Mouse (Mus musculus) inflammation-experienced regulatory T-cells, adult 6 months (primary cell): ENCODE measurements around the gene Tmem88b. TPM values are rescaled to one million over a fixed set of nuclear protein-coding genes. Genes with fewer than 3 reads are reported as not detected.

Experiments used
- ATAC-seq: one replicate; pipeline ENCODE4 v1.8.0; 2017
- polyA plus RNA-seq, 3 experiments: library from polyadenylated mRNA; unstranded; fragments of 100-300 nt; shearing (Covaris generic); gene quantifications; one replicate each; pipeline ENCODE4 v1.2.1; 2017

The Tmem88b gene
- polyA plus RNA-seq, 3 experiments from 2014 or later: not detected

DNA sequence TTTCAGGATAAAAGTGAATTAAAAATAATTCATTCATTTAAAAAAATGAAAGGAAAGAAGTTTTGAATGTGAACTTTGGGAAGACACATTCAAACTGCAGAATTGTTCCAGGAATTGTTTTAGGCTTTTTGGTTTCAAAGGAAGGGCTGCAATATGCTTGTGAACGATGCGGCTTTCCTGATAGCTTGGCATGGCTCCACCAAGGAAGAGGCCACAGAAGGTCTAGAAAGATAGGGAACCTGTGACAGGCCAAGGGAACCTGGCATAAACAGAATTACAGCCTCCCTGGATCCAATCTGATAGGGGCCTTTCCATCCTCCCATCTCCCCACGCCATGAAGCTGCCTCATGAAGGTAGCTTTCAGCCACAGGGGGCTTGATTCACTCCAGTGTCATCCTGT, 2.6 kb upstream of the Tmem88b start:
- no peak for ATAC-seq

DNA sequence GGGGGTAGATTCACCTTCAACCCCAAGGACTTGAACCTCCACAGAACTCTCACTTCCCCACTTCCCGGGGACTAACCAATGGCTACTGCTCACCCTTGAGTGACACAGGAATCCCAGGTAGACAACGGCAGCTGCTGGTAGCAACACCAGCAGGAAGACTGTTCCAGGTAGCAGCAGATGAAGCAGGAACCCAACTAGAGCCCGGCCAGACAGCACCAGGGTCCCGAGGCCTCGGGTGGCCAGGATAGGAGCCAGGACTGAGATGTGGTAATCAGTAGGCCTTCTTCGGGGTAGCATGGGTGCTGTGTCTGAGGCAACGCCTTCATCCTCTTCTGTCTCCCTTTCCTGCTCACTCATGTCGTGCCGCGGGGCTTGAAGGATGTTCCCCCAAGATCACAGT, 428 bp downstream of the Tmem88b start:
- no peak for ATAC-seq

DNA sequence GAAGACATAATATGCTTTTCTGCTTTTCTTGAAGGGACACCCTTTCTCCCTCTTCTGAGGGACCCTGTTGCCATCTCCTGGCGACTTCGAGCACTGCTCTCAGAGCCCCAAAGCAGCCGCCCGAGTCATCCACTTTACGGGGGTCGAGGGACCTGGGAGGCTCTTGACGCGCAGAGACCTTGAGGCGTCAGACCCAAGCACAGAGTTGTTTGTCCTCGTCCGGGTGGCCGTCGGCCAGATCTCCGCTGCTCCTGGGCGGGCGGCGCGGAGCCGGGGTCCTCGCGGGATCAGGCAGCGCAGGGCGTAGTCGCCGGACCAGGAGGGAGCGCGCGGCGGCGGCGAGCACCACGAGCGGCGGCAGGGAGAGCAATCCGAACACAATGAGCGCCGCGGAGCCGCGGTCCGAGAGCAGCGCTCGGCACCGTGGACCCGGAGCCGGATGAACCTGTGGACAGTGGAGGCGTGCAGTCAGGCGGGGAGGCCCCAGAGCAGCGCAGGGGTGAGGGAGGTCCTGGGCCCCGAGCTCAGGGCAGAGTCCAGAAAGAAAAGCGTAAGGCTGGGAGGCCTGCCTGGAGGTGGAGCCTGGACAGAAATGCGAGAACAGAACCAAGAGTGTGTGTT, 1.5 kb downstream of the Tmem88b start:
- ATAC-seq: peak; percentile 56

DNA sequence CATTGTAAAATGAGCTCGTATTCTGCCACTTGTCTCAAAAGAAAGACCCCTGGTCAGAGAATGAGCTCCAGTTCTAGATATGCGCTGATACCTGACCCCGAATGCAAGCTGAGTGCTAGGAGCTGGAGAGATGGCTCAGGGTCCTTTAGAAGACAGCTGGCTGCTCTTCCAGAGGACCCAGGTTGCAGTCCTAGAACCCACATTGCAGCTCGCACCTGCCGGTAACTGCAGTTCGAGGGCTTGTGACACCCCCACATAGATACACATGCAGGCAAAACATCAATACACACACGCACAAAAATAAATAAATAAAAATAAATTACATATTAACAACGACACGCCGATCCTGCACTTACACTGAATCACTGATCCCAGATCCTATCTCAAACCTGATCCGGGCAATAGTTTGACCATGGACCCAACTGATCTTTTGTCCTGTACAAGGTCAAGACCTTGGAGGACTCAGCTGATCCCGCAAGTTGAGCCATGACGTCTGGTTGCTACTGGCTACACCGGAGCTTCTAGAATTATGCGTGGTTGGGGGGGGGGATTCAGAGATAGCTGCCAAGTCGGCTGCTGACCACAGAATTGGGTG, 2.1 kb downstream of the Tmem88b start:
- ATAC-seq: no peak

DNA sequence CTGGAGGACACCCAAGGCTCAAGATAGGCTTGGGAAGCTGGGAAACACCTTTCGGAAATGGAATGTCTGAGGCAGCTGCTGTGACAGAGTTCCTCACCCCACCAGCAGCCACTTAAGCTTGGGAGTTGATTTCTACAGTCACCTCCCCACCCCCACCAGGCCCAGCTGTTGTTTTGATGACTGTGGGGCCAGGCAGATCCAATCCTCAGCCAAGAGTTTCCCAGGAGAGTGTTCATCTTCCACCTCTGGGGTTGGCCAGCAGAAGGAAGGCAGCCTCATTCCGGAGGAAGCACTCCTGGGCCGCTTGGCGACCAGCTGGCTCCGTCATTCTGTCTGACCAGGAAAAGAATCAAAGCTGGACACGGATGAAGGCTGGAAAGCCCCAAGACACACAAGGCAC, 4.8 kb downstream of the Tmem88b start:
- ATAC-seq: no peak

DNA sequence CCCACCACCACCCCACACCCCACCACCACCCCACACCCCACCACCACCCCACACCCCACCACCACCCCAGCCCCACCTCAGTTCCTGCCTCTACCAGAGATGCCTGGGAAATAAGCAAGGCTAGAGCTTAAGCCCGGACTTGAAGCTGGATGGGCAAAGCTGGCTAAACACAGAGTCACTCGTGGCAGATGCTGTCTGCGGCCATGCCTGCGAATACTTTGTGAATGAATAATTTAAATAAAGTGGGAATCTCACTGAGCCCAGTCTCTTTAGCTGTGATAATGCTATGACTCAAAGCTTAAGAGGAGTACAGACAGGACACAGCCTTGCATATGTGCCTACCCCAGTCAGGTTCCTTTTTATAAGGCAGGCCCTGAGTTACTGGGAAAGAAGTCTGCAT, 6.2 kb downstream of the Tmem88b start:
- no peak for ATAC-seq

DNA sequence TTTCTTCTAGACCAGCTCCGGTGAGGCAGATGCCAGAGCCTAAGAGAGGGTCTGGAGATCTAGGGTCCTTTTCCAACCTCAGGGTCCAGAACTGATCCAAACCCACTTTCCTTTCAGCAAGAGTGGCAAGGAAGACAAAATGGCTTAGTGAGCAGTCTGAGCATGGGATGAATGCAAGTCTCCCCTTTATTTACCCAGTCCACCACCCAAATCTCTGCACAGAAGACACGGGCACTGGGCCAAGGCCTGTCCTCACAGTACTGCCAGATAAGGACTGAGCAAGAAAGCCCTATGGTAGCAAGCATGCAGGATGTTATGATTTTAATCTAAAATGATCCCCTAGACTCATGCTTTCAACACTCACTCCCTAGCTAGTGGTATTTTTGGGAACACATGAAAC, 7.9 kb downstream of the Tmem88b start:
- ATAC-seq: no peak

DNA sequence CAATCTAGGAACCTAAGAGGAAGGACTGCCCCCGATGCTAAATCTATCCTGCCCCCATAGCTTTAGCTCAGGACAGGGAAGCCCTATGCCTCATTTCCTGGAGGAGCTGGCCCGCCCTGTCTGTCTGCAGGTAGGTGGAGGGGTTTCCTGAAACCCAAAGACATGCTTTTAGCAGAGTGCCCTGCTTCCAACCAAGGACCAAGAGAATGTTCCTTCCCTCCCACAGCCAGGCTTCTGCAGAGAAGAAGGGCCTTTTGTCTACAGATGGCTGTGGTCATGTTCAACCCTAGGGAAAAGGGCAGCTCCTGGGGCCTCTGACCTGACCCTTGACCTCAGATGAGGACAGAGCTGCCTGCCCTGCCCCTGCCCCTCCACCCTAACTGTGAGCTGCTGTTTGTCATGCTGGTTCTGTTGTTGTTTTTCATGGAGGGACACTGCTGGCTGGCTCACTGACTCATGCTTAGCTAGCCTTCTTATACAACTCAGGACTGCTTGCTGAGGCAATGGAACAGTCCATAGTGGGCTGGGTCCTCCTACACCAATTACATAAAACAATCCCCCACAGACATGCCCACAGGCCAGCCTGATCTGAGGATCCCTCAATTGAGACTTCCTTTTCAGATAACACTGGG, 8.9 kb downstream of the Tmem88b start:
- no peak for ATAC-seq

DNA sequence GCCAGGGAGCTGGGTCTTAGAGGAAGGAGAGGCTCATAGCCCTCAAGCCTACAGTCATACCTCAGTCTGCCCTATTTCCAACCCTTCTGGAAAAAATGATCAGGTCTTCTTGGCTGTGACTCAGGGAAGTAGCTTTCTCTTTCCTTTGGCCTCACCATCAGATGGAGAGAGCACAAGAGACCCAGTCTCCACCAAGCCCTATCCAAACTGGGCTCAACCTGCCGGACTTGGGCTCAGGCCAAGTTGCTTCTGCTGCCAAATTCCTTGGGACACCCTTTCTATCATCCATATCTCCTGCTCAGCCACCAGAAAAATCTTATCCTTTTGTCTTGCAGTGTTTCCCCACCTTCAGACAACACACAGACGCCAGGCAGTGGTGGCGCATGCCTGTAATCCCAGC, 9.8 kb downstream of the Tmem88b start:
- ATAC-seq: no peak

DNA sequence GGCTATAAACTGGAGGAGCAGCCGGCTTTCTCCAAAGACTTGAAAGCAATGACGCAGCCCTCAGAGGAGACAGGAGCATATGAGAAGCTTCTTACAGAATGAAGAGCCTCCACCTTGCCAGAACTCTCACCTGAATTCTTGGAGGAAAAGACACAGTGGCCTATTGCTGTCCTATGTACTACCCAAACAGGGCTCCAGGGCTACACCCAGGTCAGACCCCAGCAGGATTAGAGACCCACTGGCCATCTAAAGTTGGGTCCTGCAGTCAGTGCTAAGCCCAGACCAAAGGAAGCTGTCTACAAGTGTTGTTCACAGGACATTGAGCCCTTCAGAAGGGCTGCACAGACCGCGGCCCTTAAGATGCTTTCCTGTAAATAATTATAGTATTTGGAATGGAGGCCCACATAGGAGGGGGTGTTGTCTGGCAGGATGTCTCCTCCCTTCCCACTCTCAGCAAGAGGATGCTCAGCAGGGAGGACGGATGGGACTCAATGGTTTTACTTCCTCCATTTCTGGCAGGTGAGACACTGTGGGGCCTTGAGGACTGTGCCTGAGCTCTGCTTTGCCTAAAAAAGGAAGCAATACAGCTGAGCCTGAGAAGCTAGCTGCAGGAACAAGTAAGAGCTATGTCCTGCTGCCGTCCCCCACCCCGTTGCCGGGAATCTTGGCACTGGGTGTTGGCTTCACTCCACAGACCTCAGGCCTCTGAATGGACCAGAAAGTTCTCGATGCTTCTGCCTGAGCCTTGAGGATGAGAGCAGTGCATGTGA, 10.5 kb downstream of the Tmem88b start:
- ATAC-seq: no peak

DNA sequence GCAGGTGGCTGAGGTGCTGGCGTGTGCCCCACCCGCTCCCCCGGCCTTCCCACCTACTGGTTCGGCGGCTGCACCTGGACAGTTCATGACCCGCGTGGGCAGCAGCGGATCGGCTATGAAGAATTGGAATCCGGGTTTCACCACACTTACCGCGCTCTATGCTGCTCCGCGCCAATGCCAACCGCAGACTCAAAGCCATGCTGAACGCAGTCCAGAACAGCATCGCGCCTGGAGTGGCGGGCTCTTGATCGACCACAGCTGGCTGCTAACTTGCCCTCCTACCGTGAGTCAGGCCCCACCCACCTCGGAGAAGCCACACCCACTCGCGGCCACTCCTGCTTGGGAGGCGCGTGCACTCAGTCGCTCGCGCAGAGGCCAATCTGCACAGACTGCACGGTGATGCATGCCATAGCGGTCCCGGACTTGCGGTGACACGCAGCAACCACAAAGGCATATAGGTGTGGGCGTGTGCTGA, 11.4 kb downstream of the Tmem88b start, which contains the start of gene Vwa1:
Vwa1 (minus strand) TSS at position 419 of the 475 bp plus-strand sequence.
- peak; percentile 63 for ATAC-seq

DNA sequence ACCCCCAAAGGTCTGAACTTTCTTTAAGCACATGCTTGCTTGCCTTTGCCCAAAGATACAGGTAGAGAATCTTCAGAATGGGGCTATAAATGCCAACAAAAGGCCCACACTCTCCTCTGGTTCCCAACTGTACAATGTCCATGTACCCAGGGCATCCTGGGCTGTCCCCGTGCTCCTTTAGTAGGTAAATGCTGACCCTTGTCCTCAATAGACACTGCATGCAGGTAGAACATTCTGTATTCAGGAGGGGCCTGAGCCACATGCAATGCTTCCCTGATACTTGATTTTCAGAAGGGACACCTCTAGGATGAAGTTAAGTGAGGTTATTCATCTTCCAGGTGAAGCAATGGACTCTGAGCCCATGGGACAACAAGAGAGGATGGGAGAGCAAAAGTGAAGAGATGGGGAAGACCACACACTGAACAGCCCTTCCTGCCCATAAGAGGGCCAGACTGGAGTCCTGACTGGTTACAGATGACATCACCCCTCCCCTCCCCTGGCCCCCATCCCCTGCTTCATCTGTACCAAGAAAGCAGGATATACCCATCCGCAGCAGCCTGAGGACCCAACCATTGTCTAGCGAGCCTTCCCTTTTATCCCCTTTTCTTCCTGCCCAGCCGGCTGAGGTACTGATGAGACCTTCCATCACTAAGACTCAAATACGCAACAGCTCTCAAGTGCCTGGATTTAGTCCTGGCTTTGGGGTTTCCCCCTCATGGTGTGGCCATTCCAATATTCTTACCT, 12.2 kb downstream of the Tmem88b start:
- ATAC-seq: no peak

DNA sequence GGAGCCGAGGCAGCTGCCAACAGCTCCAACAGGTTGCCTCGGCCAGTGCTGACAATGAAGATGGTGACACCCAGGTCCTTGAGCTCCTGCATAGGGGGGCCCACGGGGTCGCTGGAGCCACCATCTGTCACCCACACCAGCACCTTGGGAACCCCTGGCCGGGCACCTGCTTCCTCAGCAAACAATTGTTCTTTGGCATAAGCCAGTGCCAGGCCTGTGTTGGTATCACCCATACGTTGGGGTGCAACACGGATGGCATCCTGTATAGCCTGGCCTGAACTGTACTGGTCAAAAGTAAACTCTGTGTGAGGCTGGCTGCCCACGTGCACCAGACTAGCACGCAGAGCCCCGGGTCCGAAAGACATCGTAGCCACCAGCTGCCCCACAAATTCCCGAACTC, 12.9 kb downstream of the Tmem88b start:
- ATAC-seq: no peak

DNA sequence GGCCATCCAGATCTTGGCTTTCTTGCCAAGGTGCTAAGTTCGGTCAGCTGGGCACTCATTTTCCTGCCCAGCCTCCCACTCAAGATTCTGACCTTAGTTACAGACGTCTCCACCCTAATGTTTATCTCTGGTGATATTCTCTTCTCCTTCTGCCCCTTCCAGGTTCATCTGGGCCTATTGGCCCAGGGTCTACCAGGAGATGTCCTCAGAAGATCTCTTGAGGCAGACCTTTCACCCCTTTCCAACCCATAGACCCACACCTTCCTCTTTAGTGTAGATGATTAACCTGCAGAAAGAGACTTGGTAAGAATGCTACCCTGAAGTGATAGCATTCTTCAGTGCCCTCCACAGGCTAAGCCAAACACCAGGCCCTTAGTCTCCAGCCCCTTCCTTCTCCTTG, 14.0 kb downstream of the Tmem88b start:
- no peak for ATAC-seq

DNA sequence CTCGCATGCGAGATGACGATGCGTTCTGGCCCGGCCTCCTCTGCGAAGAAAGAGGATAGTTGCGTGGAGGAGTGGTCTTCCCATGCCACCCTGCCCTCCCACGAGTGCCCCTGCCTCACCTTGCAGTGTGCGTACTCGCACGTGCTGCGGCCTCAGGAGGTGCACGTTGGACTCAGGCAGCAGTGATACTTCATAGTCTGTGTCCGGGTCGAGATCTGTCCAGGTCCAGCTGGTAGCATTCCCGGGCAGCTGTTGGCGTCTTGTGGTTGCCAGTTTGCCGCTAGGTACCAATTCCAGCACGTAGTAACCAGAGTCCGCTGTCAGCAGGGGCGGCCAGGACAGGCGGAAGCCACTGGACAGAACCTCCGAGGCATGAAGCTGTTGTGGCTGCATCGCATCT, 15.0 kb downstream of the Tmem88b start:
- no peak for ATAC-seq

DNA sequence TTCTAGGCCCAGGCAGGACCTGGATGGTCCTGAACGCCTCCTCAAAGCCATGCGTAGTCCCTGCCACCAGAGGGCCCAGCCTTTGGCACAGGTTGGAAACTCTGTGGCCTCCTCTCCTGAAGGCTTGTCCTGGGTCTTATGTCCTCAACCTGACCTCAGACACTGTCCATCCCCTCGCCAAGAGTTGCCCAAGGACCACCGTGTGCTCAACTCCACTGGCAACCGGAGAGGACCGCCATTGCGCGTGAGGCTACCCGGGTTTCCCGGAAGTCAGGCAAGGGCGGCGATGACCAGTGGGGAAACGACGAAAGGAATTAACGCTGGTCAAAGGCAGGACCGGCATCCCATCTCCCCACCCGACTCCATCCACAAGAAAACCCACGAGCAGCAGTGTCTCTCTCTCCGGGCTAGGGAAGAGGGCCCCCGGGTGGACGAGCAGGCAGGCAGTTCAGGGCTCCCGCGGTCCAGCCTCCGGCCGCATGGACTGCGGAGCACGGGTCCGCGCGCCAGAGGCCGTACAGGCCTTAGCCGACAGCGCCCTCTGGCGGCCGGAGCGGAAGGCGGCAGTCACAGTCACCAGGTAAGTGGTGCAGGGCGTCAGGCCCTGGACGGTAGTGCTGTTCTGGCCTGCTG, 15.7 kb downstream of the Tmem88b start:
- ATAC-seq: peak; percentile 62

DNA sequence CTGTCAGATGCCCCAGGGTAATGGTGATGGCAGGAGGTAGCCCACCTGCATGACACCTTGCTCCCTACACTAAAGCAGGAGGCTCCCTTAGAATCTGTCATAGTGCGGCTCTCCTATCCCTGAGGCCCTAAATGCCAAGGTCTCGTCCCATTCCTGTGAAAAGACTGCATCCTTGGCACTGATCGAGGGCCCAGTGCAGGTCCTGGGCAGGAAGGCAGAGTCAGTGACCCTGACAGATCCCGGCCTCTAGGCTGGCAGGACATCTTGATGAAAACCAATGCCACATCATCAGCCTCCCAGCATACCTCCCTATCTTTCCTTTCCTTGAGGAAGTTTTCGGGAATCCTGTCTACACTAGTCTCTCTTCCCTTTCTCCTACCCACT, 16.2 kb downstream of the Tmem88b start:
- no peak for ATAC-seq

DNA sequence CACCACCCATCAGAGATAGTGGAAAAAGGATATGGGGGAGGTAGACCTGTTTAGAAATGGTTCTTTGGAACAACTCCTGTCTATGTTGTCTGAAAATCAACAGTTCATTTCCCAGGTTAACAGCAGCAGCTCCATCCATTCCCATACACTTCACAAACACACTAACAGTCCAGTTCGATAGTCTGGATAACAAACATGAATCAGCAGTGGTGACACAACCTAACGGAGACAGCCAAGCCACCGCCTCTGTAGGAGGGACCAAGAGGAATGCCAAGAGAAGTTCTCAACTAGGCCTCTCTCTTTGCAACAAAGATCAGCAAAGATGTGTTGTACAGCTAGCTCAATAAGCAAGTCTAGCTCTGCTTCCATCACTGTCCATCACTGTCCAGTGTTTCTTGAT, 23.3 kb downstream of the Tmem88b start:
- no peak for ATAC-seq

DNA sequence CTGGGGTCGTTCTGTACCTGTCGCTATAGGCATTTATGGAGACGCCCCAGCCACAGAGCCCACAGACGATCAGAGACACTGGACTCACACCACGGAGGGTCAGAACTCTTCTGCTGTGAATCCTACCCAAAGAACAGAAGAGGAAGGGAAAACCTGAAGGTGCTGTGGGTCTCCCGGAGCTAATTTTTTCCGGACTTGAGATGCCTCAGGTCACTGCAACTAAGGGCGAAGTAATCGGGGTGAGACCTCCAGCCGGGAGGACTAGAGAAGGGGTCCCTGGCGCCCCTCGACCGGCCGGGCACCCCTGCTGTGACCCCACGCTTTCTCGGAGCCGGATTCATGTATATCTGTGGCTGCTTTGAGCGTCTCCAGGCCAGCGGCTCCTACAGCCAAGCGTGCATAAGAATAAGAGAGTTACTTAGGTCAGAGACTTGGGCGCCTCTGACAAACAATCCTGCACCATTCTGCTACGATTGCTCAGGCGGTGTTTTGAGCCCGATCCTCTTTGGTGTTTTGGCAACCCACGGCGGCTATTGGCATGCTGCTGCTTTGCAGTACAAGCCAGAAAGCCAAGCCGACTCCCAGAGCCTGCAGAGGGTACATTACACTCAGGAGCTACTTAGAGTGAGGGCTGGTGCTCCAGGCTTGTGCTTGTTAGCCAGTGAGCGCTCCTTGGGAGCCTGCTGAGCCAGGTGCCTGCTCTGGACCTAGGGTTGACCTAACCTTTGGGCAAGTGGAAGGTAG, 24.1 kb downstream of the Tmem88b start:
- ATAC-seq: no peak

DNA sequence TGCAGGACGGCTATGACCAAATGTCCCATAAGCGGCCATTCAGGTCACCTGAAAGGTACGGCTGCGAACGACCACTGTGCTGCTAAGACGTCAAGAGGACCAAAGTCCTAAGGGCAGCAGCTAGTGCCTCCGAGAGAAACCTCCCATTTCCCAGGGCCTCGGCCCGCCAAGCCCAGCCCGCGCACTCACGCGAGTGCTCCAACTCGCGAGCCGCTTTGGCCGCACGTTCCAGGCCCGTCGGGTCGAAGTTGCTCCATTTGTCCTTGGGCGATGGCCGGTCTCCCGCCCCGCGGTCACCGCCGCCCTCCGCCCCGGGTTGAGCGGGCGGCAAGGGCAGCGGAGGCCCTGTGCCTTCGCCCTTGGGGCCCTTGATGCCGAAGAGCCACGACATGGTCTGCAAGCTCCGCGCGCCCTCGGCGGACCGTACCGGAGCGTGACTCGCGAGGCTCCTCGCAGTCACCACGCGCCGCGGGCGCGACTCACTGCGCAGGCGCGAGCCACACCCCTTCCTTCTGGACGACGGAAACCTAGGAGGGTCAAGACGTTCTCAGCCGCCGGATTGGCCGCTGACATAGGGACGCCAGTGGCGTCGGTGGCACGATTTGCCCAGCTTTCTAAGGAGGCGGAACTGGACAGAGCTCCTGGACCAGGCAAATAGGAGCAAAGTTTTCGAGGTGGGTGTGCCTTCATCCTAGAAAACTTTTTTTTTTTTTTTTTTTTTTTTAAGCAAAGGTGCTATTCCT, 24.9 kb downstream of the Tmem88b start, which contains the start of gene Atad3a:
Atad3a (minus strand) TSS at position 481 of the 743 bp plus-strand sequence.
- ATAC-seq: peak; percentile 93
